Mouse (Mus musculus) mature B cell (primary cell): Measurements from ENCODE around the gene Lsm2.

Experiments used
- in situ Hi-C: fragments of 300-500 bp; cut with MboI; formaldehyde crosslinking; loops from 2 replicates; pipeline ENCODE4 v1.14.3; 2019

The Lsm2 gene

GRCm38 (mm10) chr17:35012430-35012829 lies 30.8 kb downstream of the Lsm2 start:
- in situ Hi-C loops = no loop called here

DNA sequence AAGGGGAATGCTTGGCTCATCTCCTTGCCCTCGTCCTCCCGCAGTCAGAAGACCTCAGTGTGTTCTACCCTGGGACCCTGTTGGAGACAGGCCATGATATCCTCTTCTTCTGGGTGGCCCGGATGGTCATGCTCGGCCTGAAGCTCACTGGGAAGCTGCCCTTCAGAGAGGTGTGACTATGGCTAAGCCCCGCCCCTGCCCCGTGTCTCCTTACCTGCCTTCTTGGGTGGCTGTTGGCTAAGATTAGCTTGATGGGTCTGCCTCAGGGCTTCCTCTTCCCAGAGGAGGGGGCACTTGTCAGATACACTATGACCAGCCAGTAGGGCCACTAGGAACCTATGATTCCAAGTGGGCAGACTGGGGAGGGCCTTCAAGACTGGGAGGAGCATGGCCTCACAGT lies 31.6 kb downstream of the Lsm2 start:
- in situ Hi-C loops = no loop called here

GRCm38 (mm10) chr17:35015296-35015695 lies 33.6 kb downstream of the Lsm2 start:
- in situ Hi-C loops = no loop called here

- in situ Hi-C loops = no loop called here
These were observed 34.7 kb downstream of the Lsm2 start, which contains the start of gene Vwa7 for GRCm38 (mm10) chr17:35016376-35016775. Gene Vwa7, plus strand, starts transcription at chr17:35016579.

- in situ Hi-C loops = no loop called here
These were observed 35.4 kb downstream of the Lsm2 start for GRCm38 (mm10) chr17:35016791-35017705.

GRCm38 (mm10) chr17:35017706-35018030 lies 36.0 kb downstream of the Lsm2 start:
- in situ Hi-C loops = no loop called here

DNA sequence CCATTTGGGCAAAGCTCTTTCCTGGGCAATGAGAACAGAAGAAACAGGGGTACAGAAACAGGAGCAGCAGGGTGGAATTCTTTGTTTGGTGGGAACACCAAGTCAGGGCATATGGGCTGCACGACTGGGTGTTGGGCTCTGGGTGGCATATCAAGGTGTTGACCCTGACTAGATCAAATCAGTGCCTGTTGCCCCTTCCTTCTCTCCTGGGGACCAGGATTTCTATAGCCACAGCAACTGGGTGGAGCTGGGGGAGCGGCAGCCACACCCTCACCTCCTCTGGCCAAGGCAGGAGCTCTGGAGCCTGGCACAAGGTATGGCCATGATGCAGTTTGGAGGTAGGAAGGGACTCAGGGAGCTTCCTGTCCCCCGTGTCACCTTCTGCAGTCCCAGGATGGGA lies 36.5 kb downstream of the Lsm2 start:
- in situ Hi-C loops = no loop called here

- in situ Hi-C loops = loop anchor here (5.0 kb wide), 1 partner anchor 42 kb away; no protein-coding TSS in a partner anchor
These were observed 38.2 kb downstream of the Lsm2 start for GRCm38 (mm10) chr17:35019894-35020293.

DNA sequence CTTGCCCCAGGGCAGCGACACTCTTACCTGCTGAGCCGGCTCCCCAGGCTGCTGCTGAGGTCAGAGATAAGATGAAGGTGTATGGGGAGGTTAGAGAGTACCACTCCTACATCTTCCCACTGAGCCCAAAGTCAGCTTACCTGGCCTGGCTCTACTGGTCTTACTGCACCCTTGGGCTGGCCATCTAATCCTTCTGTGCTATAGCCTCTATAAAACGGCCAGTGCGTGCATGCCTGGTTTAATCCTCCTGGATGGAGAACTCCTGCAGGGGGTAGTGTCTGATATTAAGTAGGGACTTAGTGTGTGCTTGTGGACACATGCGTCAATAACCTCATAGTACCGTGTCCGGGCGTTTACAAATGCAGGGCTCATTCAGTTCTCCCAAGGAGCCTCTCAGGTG lies 38.9 kb downstream of the Lsm2 start:
- in situ Hi-C loops = loop anchor here (5.0 kb wide), 1 partner anchor 42 kb away; no protein-coding TSS in a partner anchor

DNA sequence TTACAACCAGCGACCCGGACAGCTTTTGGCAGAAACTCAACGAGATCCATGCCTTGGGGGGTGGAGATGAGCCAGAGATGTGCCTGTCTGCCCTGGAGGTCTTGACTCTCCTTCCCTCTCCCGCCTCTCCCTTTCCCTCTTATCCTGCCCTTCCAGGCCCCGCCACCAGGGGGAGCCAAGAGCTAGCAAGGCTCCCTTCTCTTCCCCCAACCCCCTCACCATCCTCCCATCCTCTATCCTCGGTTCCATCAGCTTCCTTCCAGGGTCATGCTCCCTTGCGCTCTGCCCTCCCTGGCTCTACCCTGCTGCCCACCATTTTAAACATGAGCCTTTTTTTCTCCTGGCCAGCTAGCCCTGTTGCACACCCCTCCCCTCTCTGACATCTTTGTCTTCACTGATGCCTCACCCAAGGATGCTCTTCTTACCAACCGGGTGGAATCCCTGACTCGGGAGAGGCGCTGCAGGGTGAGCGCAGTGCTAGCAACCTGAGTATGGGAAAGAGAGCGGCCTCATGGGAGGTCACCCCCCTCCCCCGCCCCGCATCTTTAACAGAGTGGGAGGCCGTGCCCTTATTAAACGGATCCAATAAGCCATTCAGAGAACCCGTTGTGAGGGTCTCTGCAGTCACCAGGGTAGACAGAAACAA lies 39.6 kb downstream of the Lsm2 start:
- in situ Hi-C loops = loop anchor here (5.0 kb wide), 1 partner anchor 41 kb away; no protein-coding TSS in a partner anchor

- in situ Hi-C loops = loop anchor here (5.0 kb wide), 1 partner anchor 40 kb away; no protein-coding TSS in a partner anchor
These were observed 40.3 kb downstream of the Lsm2 start for GRCm38 (mm10) chr17:35021842-35022477.

GRCm38 (mm10) chr17:35022541-35023060 lies 40.9 kb downstream of the Lsm2 start:
- in situ Hi-C loops = loop anchor here (5.0 kb wide), 1 partner anchor 40 kb away; no protein-coding TSS in a partner anchor

DNA sequence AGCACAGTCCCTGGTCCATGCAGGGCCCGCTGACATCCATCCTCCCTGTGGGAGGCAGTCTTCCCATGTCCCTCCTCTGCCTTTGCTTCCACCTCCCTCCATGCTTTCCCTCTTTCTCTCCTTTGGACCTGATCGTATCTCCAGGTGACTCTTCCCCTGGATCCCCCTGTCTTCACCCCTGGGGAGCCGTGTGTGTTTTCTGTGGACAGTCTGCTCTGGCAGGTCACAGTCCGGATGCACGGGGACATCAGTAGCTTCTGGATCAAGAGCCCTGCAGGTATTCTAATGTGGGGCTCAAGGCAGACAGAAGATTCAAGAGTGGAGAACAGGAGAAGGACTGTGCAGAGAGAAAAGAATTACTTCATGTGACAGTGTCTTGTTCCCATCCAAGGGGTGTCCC lies 41.6 kb downstream of the Lsm2 start:
- in situ Hi-C loops = loop anchor here (5.0 kb wide), 1 partner anchor 39 kb away; no protein-coding TSS in a partner anchor

DNA sequence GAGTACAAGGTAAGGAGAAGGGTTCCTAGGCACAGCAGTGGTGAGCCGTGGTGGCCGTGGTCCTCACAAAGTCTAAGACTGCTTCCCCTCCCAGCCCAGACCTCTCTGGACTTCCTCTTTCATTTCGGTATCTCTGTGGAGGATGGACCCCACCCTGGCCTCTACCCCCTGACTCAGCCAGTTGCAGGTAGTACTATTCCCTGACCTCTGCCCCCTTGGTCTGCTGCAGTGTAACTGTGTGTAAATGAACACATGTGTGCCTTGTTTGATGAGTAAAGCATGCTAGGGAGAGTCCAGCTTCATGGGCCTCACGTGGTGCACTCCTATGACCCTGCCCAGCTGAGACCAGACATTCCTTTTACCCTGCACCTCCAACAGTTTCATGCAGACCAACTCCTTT lies 42.1 kb downstream of the Lsm2 start:
- in situ Hi-C loops = loop anchor here (5.0 kb wide), 1 partner anchor 39 kb away; no protein-coding TSS in a partner anchor

DNA sequence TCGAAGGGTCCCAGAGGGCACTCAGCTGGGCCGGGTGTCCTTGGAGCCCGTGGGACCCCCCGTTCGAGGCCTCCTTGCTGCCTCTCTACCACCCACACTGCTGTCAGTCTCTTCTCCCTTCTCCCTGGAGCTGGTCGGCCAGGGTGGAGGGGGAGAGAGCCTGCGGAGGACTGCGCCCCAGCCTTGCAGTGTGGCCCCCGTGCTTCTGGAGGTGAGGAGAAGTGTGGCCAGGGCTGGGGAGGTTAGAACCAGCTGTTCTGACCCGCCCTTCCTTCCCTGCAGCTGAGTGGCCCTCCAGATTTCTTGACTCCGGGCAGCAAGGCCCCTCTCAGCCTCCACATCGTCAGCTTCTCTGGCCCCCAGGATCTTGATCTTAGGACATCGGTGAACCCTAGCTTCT lies 42.6 kb downstream of the Lsm2 start:
- in situ Hi-C loops = loop anchor here (5.0 kb wide), 1 partner anchor 38 kb away; no protein-coding TSS in a partner anchor

DNA sequence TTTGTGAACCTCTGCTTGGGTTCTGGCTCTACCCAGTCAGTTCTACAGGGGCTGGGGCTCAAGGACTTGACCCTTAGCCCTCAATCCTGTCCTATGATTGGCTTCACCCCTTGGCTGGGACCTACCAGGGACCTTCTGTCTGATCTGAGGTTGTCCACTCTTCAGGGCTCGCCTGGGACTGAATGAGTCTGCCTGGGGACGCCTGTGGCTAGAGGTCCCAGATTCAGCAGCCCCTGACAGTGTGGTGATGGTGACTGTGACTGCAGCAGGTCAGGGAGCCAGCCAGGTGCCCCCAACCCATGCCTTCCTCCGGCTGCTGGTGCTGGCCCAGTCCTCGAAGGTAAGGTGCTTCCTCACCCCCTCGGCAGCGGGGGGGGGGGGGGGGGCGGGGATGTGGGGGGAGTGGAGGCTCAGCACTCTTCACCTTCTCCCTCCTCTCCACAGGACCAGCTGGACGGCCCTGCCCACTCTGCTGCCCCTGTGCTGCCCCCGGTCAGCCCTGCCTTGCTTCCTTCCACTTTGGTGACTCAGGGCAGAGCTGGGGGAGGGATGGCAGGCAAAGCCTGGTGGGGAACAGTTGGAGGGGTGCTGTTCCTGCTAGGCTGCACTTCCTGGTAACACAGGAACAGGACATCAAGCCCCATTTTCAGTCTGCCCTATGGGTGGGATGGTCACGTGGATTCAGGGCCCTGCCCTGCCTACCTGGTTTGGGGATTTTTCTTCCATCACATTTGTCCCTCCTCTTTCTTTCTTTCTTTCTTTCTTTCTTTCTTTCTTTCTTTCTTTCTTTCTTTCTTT lies 43.2 kb downstream of the Lsm2 start:
- in situ Hi-C loops = loop anchor here (5.0 kb wide), 1 partner anchor 37 kb away; no protein-coding TSS in a partner anchor

- in situ Hi-C loops = no loop called here
These were observed 44.5 kb downstream of the Lsm2 start for GRCm38 (mm10) chr17:35026206-35026605.

DNA sequence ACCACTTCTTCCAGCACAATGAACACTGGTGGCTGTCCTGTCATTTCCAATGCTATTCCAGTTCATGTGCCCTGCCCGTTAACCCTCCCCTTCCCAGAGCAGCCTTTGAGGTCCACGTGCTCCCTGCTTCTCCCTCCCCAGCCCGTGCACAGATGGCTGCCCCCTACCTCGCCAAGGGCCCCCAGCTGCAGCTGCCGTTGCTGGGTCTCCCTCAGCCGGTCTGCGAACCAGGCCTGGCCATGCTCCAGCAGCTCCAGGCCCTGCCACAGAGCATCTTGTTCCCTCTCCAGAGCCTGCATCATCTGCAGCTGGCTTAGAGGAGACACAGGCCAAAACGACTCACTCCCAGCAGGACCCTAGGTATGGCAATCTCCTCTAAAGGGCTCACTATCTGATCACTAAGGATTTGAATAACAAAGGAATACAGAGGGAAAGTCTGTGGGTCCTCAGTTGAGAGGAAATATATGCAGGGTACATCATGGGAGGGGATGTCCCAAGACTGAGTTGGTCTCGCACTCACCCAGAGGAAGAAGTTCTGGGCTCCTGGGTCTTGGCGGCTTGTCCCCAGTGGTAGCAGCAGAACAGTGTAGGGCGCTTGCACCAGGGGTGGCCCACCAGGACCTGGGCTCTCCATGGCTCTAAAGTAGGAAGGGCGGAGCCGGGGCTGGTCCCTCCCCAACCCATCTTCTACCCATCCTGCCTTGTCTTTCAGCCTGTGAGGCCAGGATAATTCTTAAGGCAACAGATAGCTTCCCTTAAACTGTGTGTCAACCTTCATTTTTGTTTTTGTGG lies 45.8 kb downstream of the Lsm2 start, which contains the start of gene Sapcd1:
Sapcd1 (minus strand) TSS at position 740 of the 792 bp plus-strand sequence.
- in situ Hi-C loops = no loop called here

DNA sequence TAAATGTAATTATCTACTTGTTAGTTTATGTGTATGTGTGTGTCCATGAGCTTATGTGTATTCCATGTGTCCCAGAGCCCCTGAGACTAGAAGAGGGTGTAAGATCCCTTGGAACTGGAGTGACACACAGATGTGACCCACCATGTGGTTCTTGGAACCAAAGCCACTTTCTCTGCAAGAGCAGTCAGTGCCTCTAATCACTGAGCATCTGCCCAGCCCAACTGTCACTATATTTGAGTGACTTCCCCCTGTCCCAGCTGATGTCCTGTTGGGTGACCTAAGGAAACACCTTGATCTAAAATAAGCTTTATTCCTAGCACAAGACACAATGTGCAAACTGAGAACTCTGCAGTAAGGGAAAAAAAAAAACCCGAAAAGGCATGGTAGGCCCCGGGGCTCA lies 46.7 kb downstream of the Lsm2 start:
- in situ Hi-C loops = no loop called here
